21 mouse cellular contexts compared by ENCODE assay signal in the genomic region with DNA sequence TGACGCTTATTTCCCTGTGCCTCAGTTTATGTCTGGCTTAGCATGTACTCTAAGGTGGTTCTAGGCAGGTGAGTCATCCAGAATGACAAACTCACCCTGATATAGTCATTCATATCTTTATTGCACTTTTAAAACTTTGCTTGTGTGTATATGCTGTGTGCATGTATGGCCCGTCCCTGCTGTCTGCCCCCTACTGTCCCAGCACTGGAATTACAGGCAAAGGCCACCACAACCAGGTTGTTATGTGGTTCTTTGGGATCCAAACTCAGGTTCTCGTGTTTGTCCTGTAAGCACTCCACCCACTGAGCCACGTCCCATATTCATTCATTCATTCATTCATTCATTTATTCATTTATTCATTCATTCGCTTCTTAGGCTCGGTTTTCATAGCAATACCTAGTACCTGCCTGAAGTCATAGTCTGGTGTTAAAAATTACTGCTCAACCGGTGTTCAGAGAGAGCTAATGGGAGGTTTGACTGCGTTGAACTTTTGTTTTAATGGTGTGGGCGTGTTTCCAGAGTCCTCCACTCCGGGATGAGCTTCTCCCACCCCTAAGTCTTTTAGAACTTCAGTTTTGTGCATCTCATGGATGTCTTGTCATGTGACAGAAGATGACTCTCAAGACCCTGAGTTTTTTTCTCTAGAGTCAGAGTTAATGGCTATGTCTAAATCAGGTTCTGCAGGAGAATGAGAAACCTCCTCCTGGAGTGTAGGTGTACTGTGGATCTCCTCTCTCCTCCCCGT. TPM values are rescaled to one million over a fixed set of nuclear protein-coding genes. Genes with fewer than 3 reads are reported as not detected.
DNase-seq lines count a peak whose midpoint lies in the region; ATAC-seq and TF ChIP-seq lines count a peak whose summit lies in the region.
"Had no signal": no experiment of that assay in that cellular context is flagged by ENCODE, and none has a peak within 500 bp of the region (broad histone marks: within the 10 kb centered on the region; RNA-seq: fewer than 3 reads in every experiment).

No protein-coding gene starts in this region.

- H3K79me2 ChIP-seq in MEL (ENCODE audit: control insufficient read depth, insufficient read depth, low read length, poor library complexity): no peaks in the 10 kb centered on the region

- H3K9ac ChIP-seq in intestine, postnatal 0 days (ENCODE audit: low read depth, low read length): no peak overlapping the region
- H3K9ac ChIP-seq in intestine, embryonic 15.5 days: no peak overlapping the region
- H3K9ac ChIP-seq in lung, postnatal 0 days (replicated peaks; ENCODE audit: low read depth): no peak overlapping the region
- H3K9ac ChIP-seq in MEL (ENCODE audit: control insufficient read depth, low read depth, low read length, poor library complexity, severe bottlenecking): no peak overlapping the region
- H3K9ac ChIP-seq: limb, embryonic 12.5 days had no signal

- DNase-seq in lung, postnatal 0 days (ENCODE audit: low spot score): no peak
- DNase-seq in lung, postnatal 14 days: no peak
- peak; percentile 24 for DNase-seq in MEL (ENCODE audit: low read depth, low spot score)
- no peak for DNase-seq in urinary bladder, adult 18-20 months (ENCODE audit: low spot score in 2 of 2)
- DNase-seq: cerebellum, adult 11-12 months; kidney, postnatal 25 days; lung, postnatal 36 days; midbrain, embryonic 14.5 days had no signal

- ATAC-seq in intestine, postnatal 0 days: 0 out of 2 replicates have a peak, but pooled peaks have one; percentile 5
- no peak for ATAC-seq in intestine, embryonic 15.5 days
- ATAC-seq in lung, postnatal 0 days: no peak
- ATAC-seq: activated CD4-positive, CD25-positive, alpha-beta regulatory T cell, adult 4 months; forebrain, embryonic 14.5 days had no signal

- TF ChIP-seq POLR2A in MEL (IDR thresholded peaks at IDR 0.05; ENCODE audit: control insufficient read depth in 1 of 2, insufficient read depth in 1 of 2, low read depth in 1 of 2, low read length in 2 of 2, poor library complexity in 1 of 2): no peak
- TF ChIP-seq POLR2A in small intestine, adult 2 months (IDR thresholded peaks at IDR 0.05; ENCODE audit: low read depth, low read length): no peak

- TF ChIP-seq RAD21 in MEL (IDR thresholded peaks at IDR 0.05; ENCODE audit: low read depth, low read length): no peak

- TF ChIP-seq EP300 in lung, postnatal 0 days (IDR thresholded peaks at IDR 0.05): no peak
- TF ChIP-seq EP300 in MEL (IDR thresholded peaks at IDR 0.05; ENCODE audit: low read depth in 1 of 2, low read length in 2 of 2): no peak

- H3K4me2 ChIP-seq in intestine, postnatal 0 days (replicated peaks; ENCODE audit: low read depth): no peak overlapping the region
- no peak overlapping the region for H3K4me2 ChIP-seq in intestine, embryonic 15.5 days (replicated peaks)
- H3K4me2 ChIP-seq in lung, postnatal 0 days (replicated peaks; ENCODE audit: low read depth, low read length): no peak overlapping the region
- H3K4me2 ChIP-seq: heart, embryonic 11.5 days; limb, embryonic 12.5 days had no signal

- TF ChIP-seq CTCF in intestine, postnatal 0 days (IDR thresholded peaks at IDR 0.05; ENCODE audit: low read depth): peak; percentile 49
- TF ChIP-seq CTCF in lung, postnatal 0 days (IDR thresholded peaks at IDR 0.05): peak; percentile 25
- TF ChIP-seq CTCF in MEL (IDR thresholded peaks at IDR 0.05 in 2 of 3, conservative IDR thresholded peaks at IDR 0.05 in 1 of 3; ENCODE audit: control insufficient read depth in 1 of 3, insufficient read depth in 1 of 3, low read depth in 2 of 3, low read length in 3 of 3, poor library complexity in 1 of 3, severe bottlenecking in 1 of 3): peak; percentile 50 to 63 (median 54)
- peak; percentile 35; the same call in 1 of the 2 replicates for TF ChIP-seq CTCF in small intestine, adult 2 months (IDR thresholded peaks at IDR 0.05; ENCODE audit: extremely low read depth, insufficient read length, insufficient replicate concordance, low read depth, low read length)

- no peaks in the 10 kb centered on the region for H3K36me3 ChIP-seq in intestine, postnatal 0 days (ENCODE audit: control insufficient read depth, insufficient read depth)
- no peaks in the 10 kb centered on the region for H3K36me3 ChIP-seq in intestine, embryonic 15.5 days
- H3K36me3 ChIP-seq in lung, postnatal 0 days (ENCODE audit: insufficient read depth, low read length): no peaks in the 10 kb centered on the region
- no peaks in the 10 kb centered on the region for H3K36me3 ChIP-seq in MEL (ENCODE audit: control insufficient read depth in 1 of 2, insufficient read depth in 2 of 2, low read length in 2 of 2)
- no peaks in the 10 kb centered on the region for H3K36me3 ChIP-seq in small intestine, adult 2 months (ENCODE audit: control insufficient read depth, insufficient read depth, low read length)
- H3K36me3 ChIP-seq: limb, embryonic 12.5 days had no signal

- no peaks in the 10 kb centered on the region for H3K4me1 ChIP-seq in intestine, postnatal 0 days (replicated peaks; ENCODE audit: control insufficient read depth, insufficient read depth, low read length)
- no peaks in the 10 kb centered on the region for H3K4me1 ChIP-seq in intestine, embryonic 15.5 days (replicated peaks)
- H3K4me1 ChIP-seq in lung, postnatal 0 days (ENCODE audit: insufficient read depth, low read depth, low read length): no peaks in the 10 kb centered on the region
- H3K4me1 ChIP-seq in MEL (ENCODE audit: control insufficient read depth in 1 of 2, insufficient read depth in 2 of 2, low read length in 2 of 2): peaks cover 0 to 6% of the 10 kb centered on the region in 2 experiments; a peak in 1 of 4 replicates
- 0 out of 2 replicates have a peak, but pooled peaks cover 2% of the 10 kb centered on the region for H3K4me1 ChIP-seq in small intestine, adult 2 months (ENCODE audit: control insufficient read depth, insufficient read depth, insufficient read length, low read length)
- H3K4me1 ChIP-seq: limb, embryonic 12.5 days had no signal

- H3K27me3 ChIP-seq in intestine, postnatal 0 days (replicated peaks; ENCODE audit: control insufficient read depth, insufficient read depth, low read length): no peaks in the 10 kb centered on the region
- H3K27me3 ChIP-seq in intestine, embryonic 15.5 days (replicated peaks): no peaks in the 10 kb centered on the region
- H3K27me3 ChIP-seq in lung, postnatal 0 days (replicated peaks; ENCODE audit: insufficient read depth, low read length): no peaks in the 10 kb centered on the region
- H3K27me3 ChIP-seq in MEL (ENCODE audit: control insufficient read depth in 1 of 2, insufficient read depth in 2 of 2, low read length in 2 of 2): peaks cover 7% of the 10 kb centered on the region in 2 experiments
- H3K27me3 ChIP-seq in small intestine, adult 2 months (ENCODE audit: control insufficient read depth, insufficient read depth, low read length): no peaks in the 10 kb centered on the region; the same call in 1 of the 2 replicates
- H3K27me3 ChIP-seq: limb, embryonic 12.5 days had no signal

- H3K27ac ChIP-seq in intestine, postnatal 0 days (ENCODE audit: low read depth, low read length): no peak overlapping the region
- H3K27ac ChIP-seq in intestine, embryonic 15.5 days: no peak overlapping the region
- H3K27ac ChIP-seq in lung, postnatal 0 days (ENCODE audit: low read length): no peak overlapping the region
- H3K27ac ChIP-seq in MEL (ENCODE audit: control insufficient read depth, low read depth, low read length): no peak overlapping the region
- no peak overlapping the region for H3K27ac ChIP-seq in small intestine, adult 2 months (ENCODE audit: insufficient read depth, low read depth, low read length)
- H3K27ac ChIP-seq: limb, embryonic 12.5 days had no signal

- 88% methylated on average over 11 of the region's 11 CpGs for WGBS in intestine, postnatal 0 days
- 83% methylated on average over 11 of the region's 11 CpGs for WGBS in intestine, embryonic 15.5 days
- WGBS in lung, postnatal 0 days: 82% methylated on average over 11 of the region's 11 CpGs
- WGBS in small intestine, adult 2 months: 88% methylated on average over 11 of the region's 11 CpGs

- no peak overlapping the region for H3K4me3 ChIP-seq in intestine, postnatal 0 days (ENCODE audit: low read depth, low read length)
- no peak overlapping the region for H3K4me3 ChIP-seq in intestine, embryonic 15.5 days (replicated peaks)
- H3K4me3 ChIP-seq in lung, postnatal 0 days (ENCODE audit: low read depth, low read length): no peak overlapping the region
- no peak overlapping the region for H3K4me3 ChIP-seq in MEL (ENCODE audit: control insufficient read depth in 1 of 2, insufficient read depth in 1 of 2, low read depth in 2 of 2, low read length in 2 of 2)
- H3K4me3 ChIP-seq in small intestine, adult 2 months (ENCODE audit: low read depth, low read length): no peak overlapping the region
- H3K4me3 ChIP-seq: limb, embryonic 12.5 days had no signal

- H3K9me3 ChIP-seq in intestine, postnatal 0 days (ENCODE audit: control insufficient read depth): no peaks in the 10 kb centered on the region
- H3K9me3 ChIP-seq in intestine, embryonic 15.5 days: no peaks in the 10 kb centered on the region
- no peaks in the 10 kb centered on the region for H3K9me3 ChIP-seq in lung, postnatal 0 days (ENCODE audit: low read length)
- H3K9me3 ChIP-seq in MEL (replicated peaks; ENCODE audit: insufficient read depth, low read length): no peaks in the 10 kb centered on the region
- H3K9me3 ChIP-seq: limb, embryonic 12.5 days had no signal

TF ChIP-seq in MEL, 35 proteins besides CTCF, POLR2A, EP300 and RAD21:
- TF ChIP-seq MAFK (IDR thresholded peaks at IDR 0.05; ENCODE audit: borderline replicate concordance, low read depth, low read length) (no peak), SMC3 (IDR thresholded peaks at IDR 0.05; ENCODE audit: low read depth, low read length) (peak; percentile 46)

RNA-seq across cellular contexts. Expression of a gene that starts 15.5 kb away (rescaled TPM):
- 5.0 and 6.7 TPM in 2 replicates for polyA plus RNA-seq in intestine, postnatal 0 days (2015; fragmentation: Nextera tagmentation; extraction: Ambion mirVana)
- polyA plus RNA-seq in intestine, embryonic 15.5 days (2015; fragmentation: Nextera tagmentation; extraction: Ambion mirVana): 4.1 and 4.9 TPM in 2 replicates
- polyA plus RNA-seq in lung, postnatal 0 days (2015; fragmentation: Nextera tagmentation; extraction: Ambion mirVana): 8.2 and 8.3 TPM in 2 replicates
- total RNA-seq in MEL (2012; rRNA removed): 0.46 and 2.5 TPM in 2 replicates
- polyA plus RNA-seq in MEL (2012; ENCODE audit: insufficient read depth in 1 of 2, insufficient read length in 2 of 2, low read depth in 1 of 2, low replicate concordance in 2 of 2, missing spikeins in 1 of 2): 1 to 10 TPM in 1 of 2 experiments, not detected in 1; 1.4 TPM
- polyA plus RNA-seq in small intestine, adult 2 months (2012; rRNA removed): 7.8 and 41.0 TPM in 2 replicates
- polyA plus RNA-seq: activated CD4-positive, CD25-positive, alpha-beta regulatory T cell, adult 4 months had no signal

RNA-seq across cellular contexts. Expression of a gene that starts 37.8 kb away (rescaled TPM):
- polyA plus RNA-seq in intestine, postnatal 0 days (2015; fragmentation: Nextera tagmentation; extraction: Ambion mirVana): not detected in 2 replicates
- polyA plus RNA-seq in intestine, embryonic 15.5 days (2015; fragmentation: Nextera tagmentation; extraction: Ambion mirVana): not detected in 2 replicates
- not detected in 2 replicates for polyA plus RNA-seq in lung, postnatal 0 days (2015; fragmentation: Nextera tagmentation; extraction: Ambion mirVana)
- total RNA-seq in MEL (2012; rRNA removed): not detected in 2 replicates
- polyA plus RNA-seq in MEL (2012; ENCODE audit: insufficient read depth in 1 of 2, insufficient read length in 2 of 2, low read depth in 1 of 2, low replicate concordance in 2 of 2, missing spikeins in 1 of 2): not detected
- polyA plus RNA-seq in small intestine, adult 2 months (2012; rRNA removed): not detected in 2 replicates
- total RNA-seq: adrenal gland, postnatal 4 days; gastrocnemius, adult 8-10 months had no signal
- polyA plus RNA-seq: activated CD4-positive, CD25-positive, alpha-beta regulatory T cell, adult 4 months; cortical plate, adult 2 months; embryonic facial prominence, embryonic 14.5 days; forebrain, embryonic 14.5 days; heart, embryonic 11.5 days; limb, embryonic 12.5 days; midbrain, embryonic 14.5 days; neural tube, embryonic 11.5 days; stomach, embryonic 16.5 days had no signal
